Mouse (Mus musculus): ENCODE results near the gene Rtp3.

- no peak for TF ChIP-seq POLR2A (IDR thresholded peaks at IDR 0.05; ENCODE audit: low read depth, low read length)
- TF ChIP-seq CTCF (IDR thresholded peaks at IDR 0.05; ENCODE audit: extremely low read depth, insufficient read depth, insufficient read length, insufficient replicate concordance): no peak
Observed at GRCm38 (mm10) chr9:110979411-110979810, 11.0 kb downstream of the Rtp3 start.

Data from spleen, adult 2 months (tissue).